Mouse (Mus musculus): ENCODE data around the gene Smg6. TPM values are rescaled to one million over a fixed set of nuclear protein-coding genes. Genes with fewer than 3 reads are reported as not detected.

The Smg6 gene
- total RNA-seq, 2 experiments from 2014 or later, result 19.2 to 20.9 TPM

- intact Hi-C loops (cut with DNase I), result no loop called here
- no peak for DNase-seq
Observed at GRCm38 (mm10) chr11:75033581-75034067, 108.0 kb downstream of the Smg6 start.

GRCm38 (mm10) chr11:75034104-75034503 is 108.5 kb downstream of the Smg6 start:
- intact Hi-C loops (cut with DNase I), result no loop called here
- no peak for DNase-seq

GRCm38 (mm10) chr11:75044333-75044732 is 118.7 kb downstream of the Smg6 start:
- intact Hi-C loops (cut with DNase I), result no loop called here
- peak; percentile 26 to 35 for DNase-seq

- intact Hi-C loops (cut with DNase I), result no loop called here
Observed at GRCm38 (mm10) chr11:75045822-75046221, 120.2 kb downstream of the Smg6 start.

GRCm38 (mm10) chr11:75046638-75047037 is 121.0 kb downstream of the Smg6 start:
- DNase-seq, result no peak
- intact Hi-C loops (cut with DNase I), result no loop called here

More at GRCm38 (mm10) chr11:75045822-75046221, 120.2 kb downstream of the Smg6 start:
- no peak for DNase-seq

- DNase-seq, result peak; percentile 89 to 95
- intact Hi-C loops (cut with DNase I), result no loop called here
Observed at GRCm38 (mm10) chr11:75047066-75047465, 121.4 kb downstream of the Smg6 start.

GRCm38 (mm10) chr11:75047736-75048407 is 122.2 kb downstream of the Smg6 start:
- peak in 1 of 2 experiments; percentile 17 for DNase-seq
- intact Hi-C loops (cut with DNase I), result loop anchor here (2.0 kb wide), 1 partner anchor 33 kb away; no protein-coding TSS in a partner anchor

- DNase-seq, result no peak
- intact Hi-C loops (cut with DNase I), result loop anchor here (2.0 kb wide), 1 partner anchor 34 kb away; no protein-coding TSS in a partner anchor
Observed at GRCm38 (mm10) chr11:75049146-75049545, 123.5 kb downstream of the Smg6 start.

- DNase-seq, result no peak
- intact Hi-C loops (cut with DNase I), result loop anchor here (2.0 to 5.0 kb wide), 2 partner anchors 35 to 68 kb away; no protein-coding TSS in a partner anchor
Observed at GRCm38 (mm10) chr11:75049807-75050206, 124.2 kb downstream of the Smg6 start.

- intact Hi-C loops (cut with DNase I), result loop anchor here (5.0 kb wide), 1 partner anchor 69 kb away; no protein-coding TSS in a partner anchor
- no peak for DNase-seq
Observed at GRCm38 (mm10) chr11:75051239-75051638, 125.6 kb downstream of the Smg6 start.

- intact Hi-C loops (cut with DNase I), result loop anchor here (2.0 to 5.0 kb wide), 2 partner anchors 70 to 113 kb away; no protein-coding TSS in a partner anchor
- peak; percentile 42 to 55 for DNase-seq
Observed at GRCm38 (mm10) chr11:75051712-75052550, 126.3 kb downstream of the Smg6 start.

- intact Hi-C loops (cut with DNase I), result loop anchor here (2.0 to 5.0 kb wide), 2 partner anchors 71 to 112 kb away; no protein-coding TSS in a partner anchor
- DNase-seq, result no peak
Observed at GRCm38 (mm10) chr11:75053020-75053419, 127.4 kb downstream of the Smg6 start.

GRCm38 (mm10) chr11:75053722-75054121 is 128.1 kb downstream of the Smg6 start:
- peak in 1 of 2 experiments; percentile 37 for DNase-seq
- intact Hi-C loops (cut with DNase I), result loop anchor here (2.0 to 5.0 kb wide), 2 partner anchors 71 to 111 kb away; no protein-coding TSS in a partner anchor

- intact Hi-C loops (cut with DNase I), result loop anchor here (5.0 kb wide), 1 partner anchor 72 kb away; no protein-coding TSS in a partner anchor
- peak; percentile 31 to 56 for DNase-seq
Observed at GRCm38 (mm10) chr11:75054184-75054877, 128.7 kb downstream of the Smg6 start.

- DNase-seq, result no peak
- intact Hi-C loops (cut with DNase I), result loop anchor here (5.0 kb wide), 1 partner anchor 73 kb away; no protein-coding TSS in a partner anchor
Observed at GRCm38 (mm10) chr11:75054878-75055214, 129.2 kb downstream of the Smg6 start.

- intact Hi-C loops (cut with DNase I), result no loop called here
Observed at GRCm38 (mm10) chr11:75062650-75063049, 137.0 kb downstream of the Smg6 start.

GRCm38 (mm10) chr11:75064266-75064665 is 138.6 kb downstream of the Smg6 start:
- DNase-seq, result no peak
- intact Hi-C loops (cut with DNase I), result no loop called here

More at GRCm38 (mm10) chr11:75062650-75063049, 137.0 kb downstream of the Smg6 start:
- DNase-seq, result no peak

GRCm38 (mm10) chr11:75071352-75071751 is 145.7 kb downstream of the Smg6 start:
- DNase-seq, result no peak
- intact Hi-C loops (cut with DNase I), result no loop called here

- no peak for DNase-seq
- intact Hi-C loops (cut with DNase I), result no loop called here
Observed at GRCm38 (mm10) chr11:75072932-75073625, 147.5 kb downstream of the Smg6 start.

Data from heart, postnatal 14 days (tissue).